Mouse (Mus musculus): ENCODE data around the gene Dram2. TPM values are rescaled to one million over a fixed set of nuclear protein-coding genes. Genes with fewer than 3 reads are reported as not detected.
"Not testable (repeated sequence)": the region's sequence is repeated elsewhere in the genome, so short reads cannot be mapped to it uniquely, and the experiment has no call there.

Dram2 gene
- polyA plus RNA-seq, 1 experiment, result 28.3 TPM

DNA sequence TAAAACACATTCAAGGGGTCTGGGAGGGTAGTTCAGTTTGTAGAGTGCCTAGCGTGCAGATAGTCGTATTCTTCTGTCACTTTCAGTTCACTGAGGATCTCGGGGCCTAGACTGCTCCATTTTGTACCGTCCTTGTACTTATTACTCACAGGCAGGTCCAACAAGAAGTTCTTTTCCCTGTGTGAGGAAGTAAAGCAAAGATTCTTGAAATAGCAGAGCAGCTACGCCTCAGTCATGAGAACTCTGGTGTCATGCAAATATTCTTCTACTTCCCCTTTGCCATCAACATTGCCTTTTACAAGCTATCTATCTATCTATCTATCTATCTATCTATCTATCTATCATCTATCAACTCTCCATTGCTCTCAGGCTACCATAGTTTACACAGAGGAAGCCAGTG lies 5.8 kb downstream of the Dram2 start:
- no peak for TF ChIP-seq CTCF (IDR thresholded peaks at IDR 0.05; ENCODE audit: borderline replicate concordance, control insufficient read depth, extremely low read depth, insufficient read depth, low read length, poor library complexity)
- no peak for TF ChIP-seq POLR2A (IDR thresholded peaks at IDR 0.05; ENCODE audit: control insufficient read depth, extremely low read depth, insufficient read depth, low read length, poor library complexity)
- Histone ChIP-seq H3K36me3 (ENCODE audit: control insufficient read depth, insufficient read depth, low read length) (peaks cover 20% of the 10 kb centered on the region), H3K27me3 (ENCODE audit: control insufficient read depth, insufficient read depth, low read length) (no peaks in the 10 kb centered on the region), H3K27ac (ENCODE audit: control insufficient read depth, insufficient read depth, low read length) (no peak overlapping the region), H3K4me3 (ENCODE audit: control insufficient read depth, insufficient read depth, low read length) (no peak overlapping the region), H3K4me1 (replicated peaks; ENCODE audit: control insufficient read depth, insufficient read depth, low read length) (0 out of 2 replicates have a peak, but pooled peaks cover 2% of the 10 kb centered on the region)
- WGBS, result 90% methylated on average over 5 of the region's 5 CpGs
- no peak for DNase-seq

DNA sequence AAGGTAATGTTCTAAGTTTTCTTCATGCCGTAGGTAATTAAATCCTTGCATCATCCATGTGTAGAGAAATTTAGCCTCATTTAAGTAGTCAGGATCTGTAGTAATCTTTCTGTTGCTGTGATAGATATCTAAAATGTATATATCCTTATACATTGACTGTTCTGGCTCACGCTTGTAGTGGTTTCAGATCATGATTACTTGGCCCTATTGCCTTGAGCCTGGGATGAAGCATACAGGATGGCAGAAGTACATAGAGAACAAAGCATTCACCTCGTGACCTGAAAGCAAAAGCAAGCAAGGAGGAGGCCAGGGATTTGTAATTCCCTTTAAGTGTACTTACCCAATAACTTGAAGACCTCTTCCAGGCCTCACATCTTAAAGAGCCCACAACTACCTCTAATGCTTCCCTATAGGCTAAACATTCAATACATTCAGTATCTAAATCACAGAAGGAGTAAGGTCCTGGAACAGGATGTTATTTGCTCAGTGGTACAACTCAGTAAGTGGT lies 8.2 kb downstream of the Dram2 start:
- DNase-seq, result no peak
- TF ChIP-seq CTCF (IDR thresholded peaks at IDR 0.05; ENCODE audit: borderline replicate concordance, control insufficient read depth, extremely low read depth, insufficient read depth, low read length, poor library complexity), result no peak
- TF ChIP-seq POLR2A (IDR thresholded peaks at IDR 0.05; ENCODE audit: control insufficient read depth, extremely low read depth, insufficient read depth, low read length, poor library complexity), result no peak

DNA sequence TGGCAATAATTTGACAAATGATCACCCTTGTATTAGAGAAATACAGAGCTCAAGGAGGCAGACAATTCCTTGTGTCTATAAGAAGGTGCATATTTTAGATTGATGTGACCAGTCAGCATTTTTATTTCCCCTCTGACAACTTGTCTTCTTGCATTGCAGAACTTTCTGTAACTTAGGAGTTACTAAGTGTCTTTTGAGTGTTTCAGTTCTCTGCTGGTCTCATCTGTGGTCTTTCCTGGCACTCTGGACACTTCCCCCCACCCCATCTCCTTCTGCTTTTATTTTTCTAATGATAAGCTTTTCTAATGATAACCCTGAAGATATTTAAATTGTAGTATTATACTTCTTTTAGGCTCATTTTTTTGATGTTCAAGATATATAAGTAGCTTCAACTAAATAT lies 10.7 kb downstream of the Dram2 start:
- H3K36me3 ChIP-seq (ENCODE audit: control insufficient read depth, insufficient read depth, low read length), result peaks cover 24% of the 10 kb centered on the region
- H3K27me3 ChIP-seq (ENCODE audit: control insufficient read depth, insufficient read depth, low read length), result no peaks in the 10 kb centered on the region
- H3K27ac ChIP-seq (ENCODE audit: control insufficient read depth, insufficient read depth, low read length), result no peak overlapping the region
- no peak overlapping the region for H3K4me3 ChIP-seq (ENCODE audit: control insufficient read depth, insufficient read depth, low read length)
- 0 out of 2 replicates have a peak, but pooled peaks cover 2% of the 10 kb centered on the region for H3K4me1 ChIP-seq (replicated peaks; ENCODE audit: control insufficient read depth, insufficient read depth, low read length)
- no peak for DNase-seq
- no peak for TF ChIP-seq CTCF (IDR thresholded peaks at IDR 0.05; ENCODE audit: borderline replicate concordance, control insufficient read depth, extremely low read depth, insufficient read depth, low read length, poor library complexity)
- TF ChIP-seq POLR2A (IDR thresholded peaks at IDR 0.05; ENCODE audit: control insufficient read depth, extremely low read depth, insufficient read depth, low read length, poor library complexity), result no peak

More for the DNA sequence above, 8.2 kb downstream of the Dram2 start:
- H3K36me3 ChIP-seq (ENCODE audit: control insufficient read depth, insufficient read depth, low read length), result peaks cover 20% of the 10 kb centered on the region
- H3K4me1 ChIP-seq (replicated peaks; ENCODE audit: control insufficient read depth, insufficient read depth, low read length), result 0 out of 2 replicates have a peak, but pooled peaks cover 2% of the 10 kb centered on the region
- 96% methylated on average over 3 of the region's 3 CpGs for WGBS
- H3K27me3 ChIP-seq (ENCODE audit: control insufficient read depth, insufficient read depth, low read length), result no peaks in the 10 kb centered on the region
- no peak overlapping the region for H3K27ac ChIP-seq (ENCODE audit: control insufficient read depth, insufficient read depth, low read length)
- no peak overlapping the region for H3K4me3 ChIP-seq (ENCODE audit: control insufficient read depth, insufficient read depth, low read length)

DNA sequence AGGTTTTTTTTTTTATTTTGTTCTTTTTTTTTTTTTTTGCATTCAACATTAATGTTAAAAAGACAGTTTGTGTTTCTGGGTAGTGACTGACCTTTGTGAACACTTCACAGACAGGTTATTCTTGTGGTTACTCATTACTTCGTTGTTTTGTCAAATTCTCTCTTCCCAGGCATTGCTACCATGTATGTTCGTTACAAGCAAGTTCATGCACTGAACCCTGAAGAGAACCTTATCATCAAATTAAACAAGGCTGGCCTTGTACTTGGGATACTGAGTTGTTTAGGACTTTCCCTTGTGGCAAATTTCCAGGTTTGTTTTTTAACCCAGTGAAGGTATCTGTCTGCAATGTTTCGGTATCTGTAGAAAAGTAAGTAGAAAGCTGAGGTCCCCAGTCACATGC lies 18.3 kb downstream of the Dram2 start:
- DNase-seq, result no peak
- TF ChIP-seq POLR2A (IDR thresholded peaks at IDR 0.05; ENCODE audit: control insufficient read depth, extremely low read depth, insufficient read depth, low read length, poor library complexity) (no peak), CTCF (IDR thresholded peaks at IDR 0.05; ENCODE audit: borderline replicate concordance, control insufficient read depth, extremely low read depth, insufficient read depth, low read length, poor library complexity) (no peak)
- H3K4me1 ChIP-seq (replicated peaks; ENCODE audit: control insufficient read depth, insufficient read depth, low read length), result no peaks in the 10 kb centered on the region
- H3K27ac ChIP-seq (ENCODE audit: control insufficient read depth, insufficient read depth, low read length), result no peak overlapping the region
- WGBS, result 98% methylated on average over 3 of the region's 3 CpGs
- no peaks in the 10 kb centered on the region for H3K27me3 ChIP-seq (ENCODE audit: control insufficient read depth, insufficient read depth, low read length)
- H3K36me3 ChIP-seq (ENCODE audit: control insufficient read depth, insufficient read depth, low read length), result peaks cover 8% of the 10 kb centered on the region; the same call in 1 of the 2 replicates
- H3K4me3 ChIP-seq (ENCODE audit: control insufficient read depth, insufficient read depth, low read length), result no peak overlapping the region

DNA sequence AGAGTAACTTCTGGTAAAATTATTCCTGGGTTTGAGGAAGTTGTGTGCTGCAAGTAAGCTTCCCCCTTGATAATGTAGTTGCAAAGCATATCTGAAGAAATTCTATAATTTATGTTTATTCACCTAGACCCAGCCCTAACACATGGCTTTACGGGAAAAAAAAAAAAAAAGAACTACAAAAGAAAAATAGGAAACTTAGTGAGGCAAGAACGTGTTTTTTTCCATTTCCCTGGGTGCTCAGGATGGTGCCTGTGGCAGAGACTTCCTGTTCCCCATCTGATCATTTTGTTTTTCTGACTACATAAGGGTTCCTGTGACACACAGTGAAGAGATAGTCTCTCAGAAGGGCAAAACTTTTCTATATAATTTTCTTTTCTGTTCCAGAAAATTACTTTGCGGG lies 25.6 kb downstream of the Dram2 start:
- no peak for TF ChIP-seq POLR2A (IDR thresholded peaks at IDR 0.05; ENCODE audit: control insufficient read depth, extremely low read depth, insufficient read depth, low read length, poor library complexity)
- no peak for TF ChIP-seq CTCF (IDR thresholded peaks at IDR 0.05; ENCODE audit: borderline replicate concordance, control insufficient read depth, extremely low read depth, insufficient read depth, low read length, poor library complexity)

DNA sequence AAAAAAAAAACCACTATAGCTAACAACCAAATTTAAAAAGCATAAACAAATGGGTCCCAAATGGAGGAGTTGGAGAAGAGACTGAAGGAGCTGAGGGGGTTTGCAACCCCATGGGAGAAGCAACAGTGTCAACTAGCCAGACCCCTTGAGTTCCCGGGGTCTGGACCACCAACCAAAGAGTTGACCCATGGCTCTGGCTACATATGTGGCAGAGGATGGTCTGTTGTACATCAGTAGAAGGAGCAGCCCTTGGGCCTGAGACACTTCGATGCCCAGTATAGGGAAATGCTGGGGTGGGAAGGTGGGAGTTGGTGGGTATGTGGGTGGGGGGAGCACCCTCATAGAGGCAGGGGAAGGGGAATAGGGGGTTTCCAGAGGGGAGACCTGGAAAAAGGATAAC lies 31.7 kb downstream of the Dram2 start:
- DNase-seq, result no peak
- TF ChIP-seq CTCF (IDR thresholded peaks at IDR 0.05; ENCODE audit: borderline replicate concordance, control insufficient read depth, extremely low read depth, insufficient read depth, low read length, poor library complexity), result no peak
- TF ChIP-seq POLR2A (IDR thresholded peaks at IDR 0.05; ENCODE audit: control insufficient read depth, extremely low read depth, insufficient read depth, low read length, poor library complexity), result no peak
- Histone ChIP-seq H3K4me3 (ENCODE audit: control insufficient read depth, insufficient read depth, low read length) (no peak overlapping the region), H3K27ac (ENCODE audit: control insufficient read depth, insufficient read depth, low read length) (no peak overlapping the region), H3K36me3 (ENCODE audit: control insufficient read depth, insufficient read depth, low read length) (no peaks in the 10 kb centered on the region), H3K4me1 (replicated peaks; ENCODE audit: control insufficient read depth, insufficient read depth, low read length) (no peaks in the 10 kb centered on the region), H3K27me3 (ENCODE audit: control insufficient read depth, insufficient read depth, low read length) (no peaks in the 10 kb centered on the region)
- WGBS, result 95% methylated on average over 2 of the region's 2 CpGs

More for the DNA sequence above, 25.6 kb downstream of the Dram2 start:
- H3K4me3 ChIP-seq (ENCODE audit: control insufficient read depth, insufficient read depth, low read length), result no peak overlapping the region
- no peaks in the 10 kb centered on the region for H3K27me3 ChIP-seq (ENCODE audit: control insufficient read depth, insufficient read depth, low read length)
- DNase-seq, result no peak
- no peaks in the 10 kb centered on the region for H3K36me3 ChIP-seq (ENCODE audit: control insufficient read depth, insufficient read depth, low read length)
- 43% methylated on average over 3 of the region's 3 CpGs for WGBS
- no peaks in the 10 kb centered on the region for H3K4me1 ChIP-seq (replicated peaks; ENCODE audit: control insufficient read depth, insufficient read depth, low read length)
- no peak overlapping the region for H3K27ac ChIP-seq (ENCODE audit: control insufficient read depth, insufficient read depth, low read length)

DNA sequence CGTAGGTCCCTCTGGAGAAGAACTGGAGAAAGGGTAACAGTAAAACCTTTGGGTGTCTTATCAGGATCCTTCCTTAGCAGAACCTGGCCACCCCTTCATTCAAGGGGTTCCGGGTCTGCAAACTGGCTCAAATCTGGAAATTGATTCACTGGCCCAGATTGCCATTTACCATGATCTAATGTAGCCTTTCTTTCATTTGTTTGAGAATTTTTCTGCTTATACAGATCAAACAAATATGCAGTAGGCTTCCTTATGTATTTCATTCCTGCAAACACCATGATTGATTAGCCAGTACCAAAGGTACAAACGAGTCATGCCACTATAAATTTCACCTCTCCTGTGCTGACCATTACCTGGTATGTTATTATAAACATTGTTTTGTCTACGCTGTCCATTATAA lies 46.0 kb downstream of the Dram2 start:
- WGBS, result 90% methylated on average over 4 of the region's 4 CpGs
- not testable (repeated sequence) for H3K4me1 ChIP-seq (replicated peaks; ENCODE audit: control insufficient read depth, insufficient read depth, low read length); DNase-seq; H3K4me3 ChIP-seq (ENCODE audit: control insufficient read depth, insufficient read depth, low read length); H3K36me3 ChIP-seq (ENCODE audit: control insufficient read depth, insufficient read depth, low read length); H3K27me3 ChIP-seq (ENCODE audit: control insufficient read depth, insufficient read depth, low read length); H3K27ac ChIP-seq (ENCODE audit: control insufficient read depth, insufficient read depth, low read length)
